Mouse (Mus musculus): ENCODE data around the gene Rora. TPM values are rescaled to one million over a fixed set of nuclear protein-coding genes. Genes with fewer than 3 reads are reported as not detected.

Gene Rora
- polyA plus RNA-seq, 1 experiment from 2014 or later = 8.9 TPM

DNA sequence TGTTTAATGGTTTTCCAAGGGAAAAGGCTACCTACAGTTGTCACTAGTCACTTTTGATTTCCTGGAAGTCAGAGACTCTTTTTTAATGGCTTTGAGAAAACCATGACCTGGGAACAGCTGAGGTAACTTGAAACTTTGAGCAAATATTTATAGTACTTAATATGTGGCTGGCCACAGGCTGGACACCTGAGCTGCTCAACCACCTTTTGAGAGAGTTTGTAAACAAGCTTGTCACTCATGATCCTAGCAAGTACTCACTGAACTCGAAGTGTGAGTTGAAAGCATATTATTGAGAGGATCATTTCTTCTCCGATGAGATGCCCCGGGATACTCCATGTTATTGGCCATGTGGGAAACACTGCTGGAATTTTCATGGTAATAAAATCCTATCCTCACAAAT lies 353.1 kb downstream of the Rora start:
- WGBS = 86% methylated on average over 3 of the region's 3 CpGs
- Histone ChIP-seq H3K27ac (replicated peaks) (no peak overlapping the region), H3K36me3 (no peaks in the 10 kb centered on the region), H3K4me1 (no peaks in the 10 kb centered on the region), H3K9me3 (no peaks in the 10 kb centered on the region), H3K4me3 (no peak overlapping the region), H3K27me3 (no peaks in the 10 kb centered on the region), H3K9ac (replicated peaks) (no peak overlapping the region), H3K4me2 (replicated peaks) (no peak overlapping the region)
- no peak for ATAC-seq (ENCODE audit: low FRiP score, low read depth)

GRCm38 (mm10) chr9:69008706-69009105 lies 355.1 kb downstream of the Rora start:
- no peak overlapping the region for H3K9ac ChIP-seq (replicated peaks)
- no peaks in the 10 kb centered on the region for H3K27me3 ChIP-seq
- no peaks in the 10 kb centered on the region for H3K9me3 ChIP-seq
- H3K36me3 ChIP-seq = no peaks in the 10 kb centered on the region
- no peak overlapping the region for H3K4me3 ChIP-seq
- 45% methylated on average over 2 of the region's 2 CpGs for WGBS
- H3K27ac ChIP-seq (replicated peaks) = no peak overlapping the region
- 0 out of 2 replicates have a peak, but pooled peaks cover 2% of the 10 kb centered on the region for H3K4me1 ChIP-seq
- H3K4me2 ChIP-seq (replicated peaks) = no peak overlapping the region
- no peak for ATAC-seq (ENCODE audit: low FRiP score, low read depth)

GRCm38 (mm10) chr9:69010886-69011285 lies 357.3 kb downstream of the Rora start:
- 84% methylated on average over 5 of the region's 5 CpGs for WGBS
- H3K4me2 ChIP-seq (replicated peaks) = no peak overlapping the region
- H3K4me3 ChIP-seq = no peak overlapping the region
- H3K4me1 ChIP-seq = 0 out of 2 replicates have a peak, but pooled peaks cover 2% of the 10 kb centered on the region
- no peaks in the 10 kb centered on the region; the same call in 1 of the 2 replicates for H3K27me3 ChIP-seq
- H3K27ac ChIP-seq (replicated peaks) = no peak overlapping the region
- no peaks in the 10 kb centered on the region for H3K36me3 ChIP-seq
- ATAC-seq (ENCODE audit: low FRiP score, low read depth) = no peak
- H3K9me3 ChIP-seq = no peaks in the 10 kb centered on the region
- no peak overlapping the region for H3K9ac ChIP-seq (replicated peaks)

DNA sequence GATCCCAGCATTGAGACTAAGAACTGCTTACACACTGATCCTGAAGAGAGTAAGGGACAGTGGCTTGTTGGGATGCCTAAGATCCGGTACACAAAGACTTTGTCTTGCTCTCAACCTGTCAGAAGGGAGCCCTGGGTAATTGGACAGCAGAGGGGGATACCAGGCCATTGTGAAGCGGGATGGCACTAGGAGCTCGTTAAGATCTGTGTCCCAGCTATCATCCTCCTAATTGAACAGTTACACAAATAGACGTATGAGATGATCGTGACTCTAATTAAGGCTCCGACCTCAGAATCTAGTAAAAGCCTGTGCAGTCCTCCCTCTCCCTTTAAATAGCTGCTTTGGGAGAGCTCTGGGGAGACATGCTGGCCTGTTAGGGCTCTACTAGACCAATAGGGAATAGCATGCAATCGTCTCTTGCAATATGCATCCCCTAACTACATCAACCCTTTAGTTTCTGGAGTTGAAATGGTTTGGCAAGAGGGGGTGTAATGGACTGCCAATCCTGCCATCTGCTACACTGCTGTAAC lies 359.7 kb downstream of the Rora start:
- no peaks in the 10 kb centered on the region for H3K9me3 ChIP-seq
- no peak for ATAC-seq (ENCODE audit: low FRiP score, low read depth)
- no peak overlapping the region for H3K4me3 ChIP-seq

DNA sequence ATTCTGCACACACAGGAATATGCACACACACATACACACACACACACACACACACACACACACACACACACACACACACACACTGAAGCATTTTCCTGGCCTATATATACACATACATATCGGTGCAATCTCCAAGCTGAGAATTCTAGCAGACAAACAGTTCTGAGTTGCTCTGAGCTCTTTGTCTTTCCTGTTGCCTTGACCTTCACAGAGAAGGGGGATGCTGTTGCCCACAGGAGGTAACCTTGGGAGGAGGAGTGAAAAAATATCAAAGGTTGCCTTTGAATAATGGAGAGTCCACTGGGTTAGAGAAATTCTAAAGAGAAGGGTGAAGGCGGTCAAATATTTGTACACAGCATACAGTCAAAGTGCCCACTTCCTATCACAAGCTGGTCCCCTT lies 360.6 kb downstream of the Rora start:
- ATAC-seq (ENCODE audit: low FRiP score, low read depth) = no peak
- no peaks in the 10 kb centered on the region for H3K9me3 ChIP-seq
- H3K27ac ChIP-seq (replicated peaks) = no peak overlapping the region
- no peak overlapping the region for H3K9ac ChIP-seq (replicated peaks)
- no peak overlapping the region for H3K4me3 ChIP-seq
- H3K4me1 ChIP-seq = 0 out of 2 replicates have a peak, but pooled peaks cover 2% of the 10 kb centered on the region
- H3K4me2 ChIP-seq (replicated peaks) = no peak overlapping the region
- 92% methylated on average over 2 of the region's 2 CpGs for WGBS
- H3K36me3 ChIP-seq = no peaks in the 10 kb centered on the region
- no peaks in the 10 kb centered on the region; the same call in 1 of the 2 replicates for H3K27me3 ChIP-seq

More for the DNA sequence above, 359.7 kb downstream of the Rora start:
- WGBS = 69% methylated on average over 7 of the region's 7 CpGs
- Histone ChIP-seq H3K4me1 (0 out of 2 replicates have a peak, but pooled peaks cover 2% of the 10 kb centered on the region), H3K27ac (replicated peaks) (no peak overlapping the region), H3K4me2 (replicated peaks) (no peak overlapping the region), H3K27me3 (no peaks in the 10 kb centered on the region; the same call in 1 of the 2 replicates), H3K9ac (replicated peaks) (no peak overlapping the region), H3K36me3 (no peaks in the 10 kb centered on the region)

GRCm38 (mm10) chr9:69020381-69020780 lies 366.8 kb downstream of the Rora start:
- Histone ChIP-seq H3K4me2 (replicated peaks) (no peak overlapping the region), H3K9me3 (no peaks in the 10 kb centered on the region), H3K9ac (replicated peaks) (no peak overlapping the region), H3K4me3 (no peak overlapping the region), H3K4me1 (no peaks in the 10 kb centered on the region), H3K27me3 (no peaks in the 10 kb centered on the region; the same call in 1 of the 2 replicates), H3K27ac (replicated peaks) (no peak overlapping the region), H3K36me3 (no peaks in the 10 kb centered on the region)
- ATAC-seq (ENCODE audit: low FRiP score, low read depth) = no peak
- WGBS = 89% methylated on average over 4 of the region's 4 CpGs

GRCm38 (mm10) chr9:69021482-69021881 lies 367.9 kb downstream of the Rora start:
- Histone ChIP-seq H3K27ac (replicated peaks) (no peak overlapping the region), H3K9me3 (no peaks in the 10 kb centered on the region), H3K27me3 (no peaks in the 10 kb centered on the region), H3K9ac (replicated peaks) (no peak overlapping the region), H3K4me1 (no peaks in the 10 kb centered on the region), H3K4me3 (no peak overlapping the region), H3K4me2 (replicated peaks) (no peak overlapping the region), H3K36me3 (no peaks in the 10 kb centered on the region)
- 88% methylated on average over 1 of the region's 1 CpGs for WGBS
- no peak for ATAC-seq (ENCODE audit: low FRiP score, low read depth)

DNA sequence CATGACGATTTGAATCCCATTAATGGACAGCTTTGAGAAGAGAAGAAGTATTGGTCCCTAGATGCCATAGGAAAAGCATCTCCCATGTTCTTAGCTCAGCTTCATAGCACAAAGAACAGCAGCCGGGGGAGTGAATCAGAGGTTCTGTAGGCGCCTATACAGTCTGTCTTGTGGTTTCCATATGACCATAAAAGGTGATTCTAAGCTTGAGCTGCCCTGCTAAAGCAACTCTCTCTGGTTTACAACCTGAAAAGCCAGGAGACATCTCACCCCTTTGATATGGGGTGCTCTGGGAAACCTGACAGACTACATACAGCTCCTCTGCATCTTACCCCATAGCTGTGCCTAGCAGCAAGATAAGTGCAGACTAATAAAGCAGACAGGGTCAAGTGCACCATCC lies 369.7 kb downstream of the Rora start:
- ATAC-seq (ENCODE audit: low FRiP score, low read depth) = no peak

DNA sequence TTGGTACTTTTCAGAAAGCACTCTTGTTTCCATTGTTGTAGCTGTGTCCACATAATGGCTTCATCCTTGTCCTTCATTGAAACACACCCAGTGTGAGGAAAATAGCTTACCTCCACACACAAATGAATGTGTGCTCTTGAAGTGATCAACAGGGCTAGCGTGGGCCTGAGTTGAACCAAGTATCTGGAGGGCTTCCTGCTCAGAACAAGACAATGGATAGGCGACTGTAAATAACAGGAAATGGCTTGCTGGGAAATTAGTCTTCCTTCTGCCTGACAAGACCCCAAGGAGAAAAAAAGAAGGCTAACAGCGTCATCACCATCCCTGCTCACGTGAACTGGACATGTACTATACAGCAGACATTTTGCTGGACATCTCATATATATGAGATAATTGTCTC lies 374.6 kb downstream of the Rora start:
- Histone ChIP-seq H3K36me3 (no peaks in the 10 kb centered on the region), H3K9ac (replicated peaks) (no peak overlapping the region), H3K27ac (replicated peaks) (no peak overlapping the region), H3K4me1 (no peaks in the 10 kb centered on the region), H3K4me3 (no peak overlapping the region), H3K27me3 (no peaks in the 10 kb centered on the region), H3K9me3 (no peaks in the 10 kb centered on the region), H3K4me2 (replicated peaks) (no peak overlapping the region)
- 77% methylated on average over 4 of the region's 4 CpGs for WGBS
- ATAC-seq (ENCODE audit: low FRiP score, low read depth) = no peak

More for the DNA sequence above, 369.7 kb downstream of the Rora start:
- H3K36me3 ChIP-seq = no peaks in the 10 kb centered on the region
- H3K4me1 ChIP-seq = no peaks in the 10 kb centered on the region
- WGBS = 84% methylated on average over 3 of the region's 3 CpGs
- no peak overlapping the region for H3K27ac ChIP-seq (replicated peaks)
- no peaks in the 10 kb centered on the region for H3K9me3 ChIP-seq
- H3K4me3 ChIP-seq = no peak overlapping the region
- H3K9ac ChIP-seq (replicated peaks) = no peak overlapping the region
- no peaks in the 10 kb centered on the region for H3K27me3 ChIP-seq
- no peak overlapping the region for H3K4me2 ChIP-seq (replicated peaks)

DNA sequence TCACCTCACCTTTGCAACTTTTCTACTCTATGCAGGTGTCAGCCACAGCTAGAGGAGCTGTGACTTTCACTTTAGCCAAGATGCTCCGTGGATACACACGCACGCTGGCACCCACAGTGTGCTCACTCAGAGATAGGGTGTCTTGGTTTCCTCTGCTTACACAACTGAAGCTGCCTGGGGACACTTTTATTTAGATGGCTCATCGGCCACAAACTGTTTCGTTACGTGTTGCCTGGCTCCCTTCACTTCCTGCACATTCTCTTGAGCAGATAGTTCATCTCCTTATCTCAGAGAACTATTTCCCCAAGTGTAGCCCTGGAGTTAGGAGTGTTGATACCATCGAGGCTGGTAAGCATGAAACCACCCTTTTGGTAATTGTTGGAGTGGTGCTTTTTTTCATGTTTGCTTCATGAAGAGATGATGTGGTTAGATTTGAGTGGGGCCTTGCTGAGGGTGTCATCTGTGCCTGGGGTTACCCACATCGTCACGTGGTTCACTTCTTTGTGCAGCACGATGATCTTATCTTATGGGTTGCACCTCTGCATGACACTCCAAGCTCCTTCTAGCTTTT lies 380.8 kb downstream of the Rora start:
- H3K4me3 ChIP-seq = no peak overlapping the region
- H3K4me2 ChIP-seq (replicated peaks) = no peak overlapping the region
- 95% methylated on average over 10 of the region's 10 CpGs for WGBS
- no peak overlapping the region for H3K27ac ChIP-seq (replicated peaks)
- no peaks in the 10 kb centered on the region for H3K4me1 ChIP-seq
- H3K36me3 ChIP-seq = no peaks in the 10 kb centered on the region
- no peaks in the 10 kb centered on the region for H3K9me3 ChIP-seq
- no peaks in the 10 kb centered on the region for H3K27me3 ChIP-seq
- H3K9ac ChIP-seq (replicated peaks) = no peak overlapping the region
- no peak for ATAC-seq (ENCODE audit: low FRiP score, low read depth)

GRCm38 (mm10) chr9:69035456-69035855 lies 381.9 kb downstream of the Rora start:
- H3K4me2 ChIP-seq (replicated peaks) = no peak overlapping the region
- no peaks in the 10 kb centered on the region for H3K9me3 ChIP-seq
- WGBS = 82% methylated on average over 7 of the region's 7 CpGs
- H3K4me1 ChIP-seq = no peaks in the 10 kb centered on the region
- no peak overlapping the region for H3K9ac ChIP-seq (replicated peaks)
- H3K36me3 ChIP-seq = no peaks in the 10 kb centered on the region
- H3K4me3 ChIP-seq = no peak overlapping the region
- ATAC-seq (ENCODE audit: low FRiP score, low read depth) = no peak
- H3K27me3 ChIP-seq = no peaks in the 10 kb centered on the region
- H3K27ac ChIP-seq (replicated peaks) = no peak overlapping the region

- H3K36me3 ChIP-seq = no peaks in the 10 kb centered on the region
- 36% methylated on average over 3 of the region's 3 CpGs for WGBS
- no peaks in the 10 kb centered on the region for H3K9me3 ChIP-seq
- H3K27me3 ChIP-seq = no peaks in the 10 kb centered on the region
- H3K4me1 ChIP-seq = no peaks in the 10 kb centered on the region
- H3K9ac ChIP-seq (replicated peaks) = no peak overlapping the region
- no peak overlapping the region for H3K4me3 ChIP-seq
- no peak overlapping the region for H3K4me2 ChIP-seq (replicated peaks)
- ATAC-seq (ENCODE audit: low FRiP score, low read depth) = no peak
- H3K27ac ChIP-seq (replicated peaks) = no peak overlapping the region
Observed at GRCm38 (mm10) chr9:69036296-69036695, 382.7 kb downstream of the Rora start.

All from midbrain, embryonic 12.5 days (tissue).